Mouse (Mus musculus): Measurements from ENCODE around the gene Myo18a.

DNA sequence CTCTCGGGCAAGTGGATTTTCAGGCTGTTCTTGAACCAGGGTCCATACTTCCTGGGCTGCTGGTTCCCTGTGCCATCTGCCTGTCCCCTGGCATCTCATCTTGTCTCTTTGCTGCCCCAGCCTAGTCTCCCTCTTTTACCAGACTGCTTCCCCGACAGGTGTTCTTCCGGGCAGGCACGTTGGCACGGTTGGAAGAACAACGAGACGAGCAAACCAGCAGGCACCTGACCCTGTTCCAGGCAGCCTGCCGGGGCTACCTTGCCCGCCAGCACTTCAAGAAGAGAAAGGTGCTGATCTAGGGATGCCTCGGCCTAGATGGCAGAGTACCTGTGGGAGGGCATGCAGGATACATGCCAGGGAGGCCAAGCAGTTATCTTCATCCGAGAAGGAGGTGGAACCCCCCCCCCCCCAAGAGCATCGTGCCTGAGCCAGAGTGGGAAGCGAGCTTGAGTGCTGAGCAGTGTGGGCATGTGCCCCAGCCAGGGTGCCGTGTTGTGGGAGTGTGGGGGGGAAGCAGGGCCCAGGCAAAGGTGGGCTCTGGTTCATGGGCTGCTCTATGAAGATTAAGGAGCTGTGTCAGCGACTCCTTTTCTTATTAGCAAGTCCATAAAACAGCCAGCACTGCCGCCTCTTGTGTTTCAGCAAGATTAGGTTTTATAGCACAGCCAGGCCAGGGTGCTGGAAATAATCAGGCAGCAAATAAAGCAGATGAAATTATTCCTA lies 77.6 kb downstream of the Myo18a start:
- TF ChIP-seq CTCF (IDR thresholded peaks at IDR 0.05; ENCODE audit: insufficient read depth, low read length) (no peak), POLR2A (IDR thresholded peaks at IDR 0.05; ENCODE audit: borderline replicate concordance, extremely low read depth, low read depth, low read length) (no peak)

Measured in lung, adult 2 months (tissue).